Mouse (Mus musculus): ENCODE results near the gene Pef1. TPM values are rescaled to one million over a fixed set of nuclear protein-coding genes. Genes with fewer than 3 reads are reported as not detected.

The Pef1 gene
- total and polyA plus RNA-seq, 2 experiments from 2014 or later: 49.2 to 70.8 TPM

GRCm38 (mm10) chr4:130177087-130177486 is 74.7 kb downstream of the Pef1 start:
- Histone ChIP-seq H3K9ac (replicated peaks; ENCODE audit: low read depth, low read length) (no peak overlapping the region), H3K4me2 (ENCODE audit: low read depth, low read length) (no peak overlapping the region), H3K4me3 (ENCODE audit: low read depth, low read length) (no peak overlapping the region), H3K27ac (ENCODE audit: low read depth) (peak overlapping the region; percentile 60), H3K4me1 (ENCODE audit: control insufficient read depth, insufficient read depth) (peaks cover 41% of the 10 kb centered on the region), H3K9me3 (replicated peaks; ENCODE audit: control insufficient read depth, low read length) (no peaks in the 10 kb centered on the region), H3K36me3 (replicated peaks; ENCODE audit: control insufficient read depth, insufficient read depth, low read length) (no peaks in the 10 kb centered on the region), H3K27me3 (ENCODE audit: control insufficient read depth, insufficient read depth, low read length) (no peaks in the 10 kb centered on the region)
- ATAC-seq (ENCODE audit: insufficient read depth, low read depth) (peak; percentile 13), DNase-seq (ENCODE audit: low spot score) (peak; percentile 74)
- 15% methylated on average over 4 of the region's 4 CpGs for WGBS
- TF ChIP-seq CTCF (IDR thresholded peaks at IDR 0.05; ENCODE audit: low read depth): no peak
- peak; percentile 62; the same call in 1 of the 2 replicates for TF ChIP-seq EP300 (IDR thresholded peaks at IDR 0.05; ENCODE audit: low read depth)

GRCm38 (mm10) chr4:130177536-130177935 is 75.2 kb downstream of the Pef1 start:
- H3K4me3 ChIP-seq (ENCODE audit: low read depth, low read length): no peak overlapping the region
- H3K4me2 ChIP-seq (ENCODE audit: low read depth, low read length): no peak overlapping the region
- 46% methylated on average over 7 of the region's 7 CpGs for WGBS
- TF ChIP-seq EP300 (IDR thresholded peaks at IDR 0.05; ENCODE audit: low read depth) (no peak), CTCF (IDR thresholded peaks at IDR 0.05; ENCODE audit: low read depth) (no peak)
- H3K27ac ChIP-seq (ENCODE audit: low read depth): peak overlapping the region; percentile 60
- no peaks in the 10 kb centered on the region for H3K9me3 ChIP-seq (replicated peaks; ENCODE audit: control insufficient read depth, low read length)
- no peak for ATAC-seq (ENCODE audit: insufficient read depth, low read depth)
- no peak for DNase-seq (ENCODE audit: low spot score)
- peaks cover 36% of the 10 kb centered on the region for H3K4me1 ChIP-seq (ENCODE audit: control insufficient read depth, insufficient read depth)
- no peaks in the 10 kb centered on the region for H3K27me3 ChIP-seq (ENCODE audit: control insufficient read depth, insufficient read depth, low read length)
- H3K9ac ChIP-seq (replicated peaks; ENCODE audit: low read depth, low read length): no peak overlapping the region
- H3K36me3 ChIP-seq (replicated peaks; ENCODE audit: control insufficient read depth, insufficient read depth, low read length): no peaks in the 10 kb centered on the region

Other genes starting within 250 kb of the Pef1 start
- gene Spocd1, start 173.3 kb upstream of the Pef1 start, total RNA-seq (2014; rRNA removed; ENCODE audit: low replicate concordance): 0.70 TPM in 1 of 2 replicates, not detected in the other
- gene Spocd1, start 173.3 kb upstream of the Pef1 start, polyA plus RNA-seq (2015; fragmentation: Nextera tagmentation; extraction: Ambion mirVana): 0.04 and 0.05 TPM in 2 replicates
- gene Adgrb2, start 117.7 kb upstream of the Pef1 start, total RNA-seq (2014; rRNA removed; ENCODE audit: low replicate concordance): 7.3 and 10.6 TPM in 2 replicates
- 0.48 and 0.59 TPM in 2 replicates for gene Adgrb2, start 117.7 kb upstream of the Pef1 start, polyA plus RNA-seq (2015; fragmentation: Nextera tagmentation; extraction: Ambion mirVana)
- gene Col16a1, start 54.7 kb upstream of the Pef1 start, total RNA-seq (2014; rRNA removed; ENCODE audit: low replicate concordance): 21.6 and 67.5 TPM in 2 replicates
- 9.9 and 11.6 TPM in 2 replicates for gene Col16a1, start 54.7 kb upstream of the Pef1 start, polyA plus RNA-seq (2015; fragmentation: Nextera tagmentation; extraction: Ambion mirVana)
- gene Hcrtr1, start 36.8 kb downstream of the Pef1 start, total RNA-seq (2014; rRNA removed; ENCODE audit: low replicate concordance): not detected in 2 replicates
- gene Hcrtr1, start 36.8 kb downstream of the Pef1 start, polyA plus RNA-seq (2015; fragmentation: Nextera tagmentation; extraction: Ambion mirVana): not detected in 2 replicates
- 128 and 168 TPM in 2 replicates for gene Tinagl1, start 72.6 kb downstream of the Pef1 start, total RNA-seq (2014; rRNA removed; ENCODE audit: low replicate concordance)
- gene Tinagl1, start 72.6 kb downstream of the Pef1 start, polyA plus RNA-seq (2015; fragmentation: Nextera tagmentation; extraction: Ambion mirVana): 56.1 and 61.3 TPM in 2 replicates
- not detected in 2 replicates for gene Gm853, start 119.8 kb downstream of the Pef1 start, total RNA-seq (2014; rRNA removed; ENCODE audit: low replicate concordance)
- not detected in 2 replicates for gene Gm853, start 119.8 kb downstream of the Pef1 start, polyA plus RNA-seq (2015; fragmentation: Nextera tagmentation; extraction: Ambion mirVana)
- 1.3 and 1.9 TPM in 2 replicates for gene Serinc2, start 176.6 kb downstream of the Pef1 start, total RNA-seq (2014; rRNA removed; ENCODE audit: low replicate concordance)
- 1.3 TPM in 2 replicates for gene Serinc2, start 176.6 kb downstream of the Pef1 start, polyA plus RNA-seq (2015; fragmentation: Nextera tagmentation; extraction: Ambion mirVana)
- gene Fabp3, start 206.0 kb downstream of the Pef1 start, total RNA-seq (2014; rRNA removed; ENCODE audit: low replicate concordance): 2,071 and 3,924 TPM in 2 replicates
- 10,729 and 11,746 TPM in 2 replicates for gene Fabp3, start 206.0 kb downstream of the Pef1 start, polyA plus RNA-seq (2015; fragmentation: Nextera tagmentation; extraction: Ambion mirVana)
- gene Gm10570, start 206.1 kb downstream of the Pef1 start, total RNA-seq (2014; rRNA removed; ENCODE audit: low replicate concordance): not detected in 2 replicates
- 2.1 and 2.8 TPM in 2 replicates for gene Gm10570, start 206.1 kb downstream of the Pef1 start, polyA plus RNA-seq (2015; fragmentation: Nextera tagmentation; extraction: Ambion mirVana)